Mouse (Mus musculus) heart, adult 2 months (tissue): Measurements from ENCODE around the gene Myof.

Experiments
- CTCF ChIP-seq: fragments of 200-600 bp; IDR thresholded peaks from 2 replicates; pipeline ENCODE4 v1.8.1; 2022; ENCODE audit warnings: antibody characterized with exemption, mild to moderate bottlenecking, moderate library complexity
- EP300 ChIP-seq: fragments of 200-500 bp; IDR thresholded peaks from 2 replicates; pipeline ENCODE4 v1.6.1; 2011; ENCODE audit warnings: low read depth, low read length, control low read depth; ENCODE audit not compliant: insufficient read depth

GRCm38 (mm10) chr19:37867592-37867991, 175.8 kb downstream of the Myof start:
- no peak for TF ChIP-seq CTCF
- TF ChIP-seq EP300: no peak
